Mouse (Mus musculus) c-Kit-positive CD71-negative TER-119-negative erythroid progenitor cells, embryonic 14.5 days (primary cell): ENCODE results near the gene Slamf8.
A peak's percentile ranks its signal among the peaks of the same experiment; 100 is the strongest.

Experiments
- DNase-seq: peaks from one replicate; pipeline ENCODE4 v3.0.0-alpha.2; 2013; ENCODE audit warnings: low read depth

Gene Slamf8

GRCm38 (mm10) chr1:172590385-172590784, at the start of gene Slamf8:
Gene Slamf8 (minus strand): TSS chr1:172590568.
- no peak for DNase-seq

GRCm38 (mm10) chr1:172638781-172639180, 48.4 kb upstream of the Slamf8 start:
- no peak for DNase-seq

GRCm38 (mm10) chr1:172637801-172638200, 47.4 kb upstream of the Slamf8 start:
- no peak for DNase-seq

- DNase-seq = no peak
These were observed 45.9 kb upstream of the Slamf8 start for GRCm38 (mm10) chr1:172636266-172636665.

- no peak for DNase-seq
These were observed 44.9 kb upstream of the Slamf8 start for GRCm38 (mm10) chr1:172635258-172635657.

GRCm38 (mm10) chr1:172634136-172634535, 43.8 kb upstream of the Slamf8 start:
- DNase-seq = no peak

GRCm38 (mm10) chr1:172632451-172633326, 42.3 kb upstream of the Slamf8 start, which contains the start of gene Dusp23:
Gene Dusp23 (minus strand): TSS chr1:172632962.
- DNase-seq = peak; percentile 97

- no peak for DNase-seq
These were observed 41.4 kb upstream of the Slamf8 start for GRCm38 (mm10) chr1:172631721-172632120.

GRCm38 (mm10) chr1:172629831-172630230, 39.5 kb upstream of the Slamf8 start:
- DNase-seq = no peak

GRCm38 (mm10) chr1:172626306-172626705, 35.9 kb upstream of the Slamf8 start:
- no peak for DNase-seq

- DNase-seq = no peak
These were observed 33.7 kb upstream of the Slamf8 start for GRCm38 (mm10) chr1:172624081-172624480.

- no peak for DNase-seq
These were observed 33.2 kb upstream of the Slamf8 start for GRCm38 (mm10) chr1:172623599-172623998.

GRCm38 (mm10) chr1:172619235-172619634, 28.9 kb upstream of the Slamf8 start:
- no peak for DNase-seq

- no peak for DNase-seq
These were observed 27.8 kb upstream of the Slamf8 start for GRCm38 (mm10) chr1:172618141-172618540.

- no peak for DNase-seq
These were observed 27.2 kb upstream of the Slamf8 start for GRCm38 (mm10) chr1:172617365-172618076.

GRCm38 (mm10) chr1:172616537-172617300, 26.4 kb upstream of the Slamf8 start:
- no peak for DNase-seq

GRCm38 (mm10) chr1:172615412-172615811, 25.0 kb upstream of the Slamf8 start:
- DNase-seq = no peak

- DNase-seq = no peak
These were observed 24.3 kb upstream of the Slamf8 start for GRCm38 (mm10) chr1:172614654-172615053.

- DNase-seq = no peak
These were observed 22.4 kb upstream of the Slamf8 start for GRCm38 (mm10) chr1:172612745-172613144.

GRCm38 (mm10) chr1:172611304-172611703, 20.9 kb upstream of the Slamf8 start:
- DNase-seq = no peak

- no peak for DNase-seq
These were observed 12.0 kb upstream of the Slamf8 start, which contains the start of gene Fcrl6 for GRCm38 (mm10) chr1:172602326-172602725. Gene Fcrl6 (minus strand): TSS chr1:172602551.

GRCm38 (mm10) chr1:172594495-172594894, 4.1 kb upstream of the Slamf8 start:
- peak; percentile 20 for DNase-seq
